Mouse (Mus musculus) ES-Bruce4 (cell line): ENCODE data around the gene Lingo2.

Experiments
- CTCF ChIP-seq: IDR thresholded peaks from one replicate; pipeline ENCODE4 v1.8.1; 2011; ENCODE audit warnings: low read depth, low read length
- EP300 ChIP-seq: IDR thresholded peaks from 2 replicates; pipeline ENCODE4 v1.6.1; 2011; ENCODE audit warnings: low read depth, low read length; ENCODE audit not compliant: insufficient read depth
- POLR2A ChIP-seq: IDR thresholded peaks from one replicate; pipeline ENCODE4 v1.8.1; 2011; ENCODE audit warnings: low read length; ENCODE audit not compliant: insufficient read depth

- no peak for TF ChIP-seq CTCF
- no peak for TF ChIP-seq POLR2A
- TF ChIP-seq EP300: no peak
Observed at GRCm38 (mm10) chr4:36730691-36731090, 220.9 kb downstream of the Lingo2 start.
